Mouse (Mus musculus): ENCODE results near the gene Gm21983.

Gm21983 gene

DNA sequence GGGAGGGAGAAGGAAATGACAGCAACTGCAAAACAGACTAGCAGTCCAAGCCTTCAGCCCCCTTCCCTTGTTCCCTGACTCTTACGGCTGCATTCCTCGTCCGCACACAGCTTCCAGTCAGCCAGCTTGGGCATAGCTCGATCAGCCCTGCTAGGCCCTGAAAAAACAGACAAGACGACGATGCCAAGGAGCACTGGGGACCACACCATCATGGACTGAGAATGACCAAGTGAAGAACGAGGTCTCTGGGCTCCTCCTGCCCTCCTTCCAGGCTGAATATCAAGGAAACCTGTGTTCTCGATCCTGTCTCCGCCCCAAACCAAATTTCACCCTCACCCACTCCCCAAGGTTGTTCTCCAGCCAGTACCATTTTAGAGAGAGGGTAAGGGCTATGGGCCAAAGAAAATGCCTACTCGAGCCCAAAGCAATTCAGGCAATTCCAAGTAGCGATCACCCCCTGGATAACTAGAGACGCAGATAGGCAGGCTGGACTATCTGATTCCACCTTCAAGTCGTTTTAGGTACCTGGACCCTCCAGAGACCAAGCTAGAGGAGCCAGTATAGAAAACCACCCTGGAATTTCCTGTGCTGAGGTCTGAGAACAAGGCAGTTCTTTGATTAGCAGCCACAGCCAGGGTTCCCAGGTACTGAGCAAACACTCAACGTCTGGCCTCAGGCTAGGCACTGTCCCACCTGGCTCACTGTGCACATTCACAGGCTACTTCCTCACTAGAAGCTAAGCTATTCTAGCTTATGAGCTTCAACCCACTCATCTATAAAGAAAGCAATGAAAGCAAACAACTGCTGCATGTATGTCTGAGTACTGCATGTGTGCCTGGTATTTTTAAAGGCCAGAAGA is at the start of gene Gm21983, which contains the start of gene Mia:
Gm21983 (minus strand) TSS at position 250 of the 859 bp plus-strand sequence.
Mia (minus strand) TSS at position 321 of the 859 bp plus-strand sequence.
- DNase-seq (ENCODE audit: low spot score in 2 of 2) = no peak

DNA sequence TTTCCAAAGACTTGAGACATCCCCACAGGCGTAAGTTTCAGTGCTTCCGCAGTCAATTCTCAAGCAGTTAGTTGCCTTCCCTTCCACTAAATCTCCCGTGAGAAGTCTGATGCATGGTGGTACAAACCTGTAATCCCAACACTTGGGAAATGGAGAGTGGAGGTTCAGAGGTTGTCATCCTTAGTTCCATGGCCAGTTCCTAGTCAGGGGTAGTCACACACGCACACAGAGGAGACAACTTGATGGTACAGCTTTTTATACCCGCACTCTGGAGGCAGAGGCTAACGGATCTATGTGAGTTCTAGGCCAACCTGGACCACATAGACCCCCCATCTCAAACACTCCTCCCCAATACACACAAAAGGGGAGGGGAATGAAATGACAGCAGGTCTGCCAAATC is 48.0 kb upstream of the Gm21983 start:
- no peak for DNase-seq (ENCODE audit: low spot score in 2 of 2)

DNA sequence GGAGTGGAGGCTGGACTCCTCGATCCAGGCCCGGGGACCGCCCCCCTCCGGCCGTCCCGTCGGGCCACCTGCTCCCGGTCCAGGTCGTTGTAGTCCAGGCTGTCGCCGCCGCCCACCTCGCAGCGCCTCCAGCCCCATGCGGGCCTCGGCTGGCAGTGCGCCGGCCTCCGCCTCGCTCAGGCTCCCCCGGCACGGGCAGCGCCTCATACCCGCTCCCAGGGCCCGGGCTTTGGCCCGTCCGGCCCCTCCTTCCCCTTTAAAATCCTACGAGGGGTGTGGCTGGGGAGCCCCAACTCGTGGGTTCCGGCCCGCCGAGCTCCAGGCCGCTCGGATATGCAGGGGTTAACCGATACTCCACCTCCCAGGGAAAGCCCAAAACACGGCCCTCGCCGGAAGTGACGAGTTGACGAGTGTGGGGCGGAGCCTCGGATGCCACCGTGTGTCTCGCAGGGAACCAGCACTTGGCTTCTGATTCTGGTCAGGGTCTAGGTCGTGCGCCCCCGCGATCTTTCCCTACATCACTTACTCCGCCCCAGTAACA is 47.5 kb upstream of the Gm21983 start, which contains the start of gene Itpkc:
Itpkc (minus strand) TSS at position 381 of the 541 bp plus-strand sequence.
- peak; percentile 85 to 86 for DNase-seq (ENCODE audit: low spot score in 2 of 2)

DNA sequence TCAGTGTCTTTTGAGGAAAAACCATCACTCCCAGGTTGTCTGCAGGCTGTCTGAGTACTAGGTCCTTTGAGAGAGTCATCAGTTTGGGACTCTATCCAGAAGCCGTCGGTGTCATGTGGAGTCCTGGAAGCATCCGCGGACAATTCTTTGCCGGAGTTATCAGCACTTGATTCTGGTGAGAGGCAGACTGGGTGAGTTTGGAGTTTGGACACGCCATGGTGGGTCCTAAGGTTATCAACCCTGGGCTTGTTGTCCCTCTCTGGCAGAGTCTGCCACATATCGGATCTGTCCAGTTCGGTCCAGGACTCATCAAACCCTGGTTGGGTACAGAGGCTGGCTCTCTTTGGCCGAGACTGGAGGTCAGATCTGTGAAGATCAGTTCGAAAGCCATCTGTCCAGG is 46.8 kb upstream of the Gm21983 start:
- no peak for DNase-seq (ENCODE audit: low spot score in 2 of 2)

DNA sequence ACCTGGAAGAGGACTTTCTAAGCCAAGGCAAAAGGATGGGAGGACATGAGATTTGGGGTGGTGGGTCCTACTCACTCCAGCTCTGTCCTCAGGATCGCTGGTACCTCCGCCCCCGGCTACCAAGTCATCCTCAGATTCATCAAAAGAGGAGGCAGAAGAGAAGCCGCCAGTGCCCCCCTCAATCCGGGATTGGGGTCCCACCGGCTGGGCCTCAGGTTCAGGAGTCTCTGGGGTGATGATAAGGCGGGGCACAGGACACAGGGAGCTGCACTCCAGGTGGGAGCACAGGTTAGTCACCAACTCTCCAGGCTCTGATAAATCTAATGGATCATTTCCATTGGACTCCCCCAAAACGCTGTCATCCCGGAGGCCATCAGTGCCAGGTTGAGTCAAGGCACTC is 46.4 kb upstream of the Gm21983 start:
- DNase-seq (ENCODE audit: low spot score in 2 of 2) = no peak

DNA sequence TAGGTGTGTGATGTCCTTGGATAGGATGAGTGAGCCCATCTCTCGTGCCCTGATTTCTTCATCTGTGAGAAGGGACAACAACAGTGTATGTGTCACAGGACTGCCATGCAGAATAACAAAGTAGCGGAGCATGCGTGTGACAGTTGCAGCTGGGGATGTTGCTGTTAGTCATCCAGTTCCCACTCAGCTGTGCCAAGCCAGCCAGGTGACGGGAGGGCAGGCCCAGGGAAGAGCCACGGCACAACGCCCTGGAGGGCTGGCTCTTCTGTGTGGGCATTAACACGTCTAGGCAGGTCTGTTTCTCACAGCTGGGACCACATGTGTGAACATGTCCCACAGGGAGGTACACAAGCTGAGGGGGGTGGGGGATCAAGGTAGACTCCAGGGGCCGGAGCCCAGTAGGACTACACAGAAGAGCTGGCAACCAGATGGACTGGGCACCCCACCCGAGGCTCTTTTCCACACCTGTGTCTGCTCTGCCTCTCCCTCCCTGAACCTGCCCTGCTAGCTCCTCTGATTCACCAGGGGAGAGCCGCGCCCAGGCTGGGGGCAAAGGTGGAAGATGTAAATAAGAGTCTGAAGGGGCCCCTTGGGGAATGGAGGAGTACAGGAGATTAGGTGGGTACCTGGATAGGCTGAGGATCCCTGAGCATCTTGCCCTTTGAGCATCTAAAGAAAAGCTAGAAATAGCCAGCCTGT is 44.1 kb upstream of the Gm21983 start:
- no peak for DNase-seq (ENCODE audit: low spot score in 2 of 2)

DNA sequence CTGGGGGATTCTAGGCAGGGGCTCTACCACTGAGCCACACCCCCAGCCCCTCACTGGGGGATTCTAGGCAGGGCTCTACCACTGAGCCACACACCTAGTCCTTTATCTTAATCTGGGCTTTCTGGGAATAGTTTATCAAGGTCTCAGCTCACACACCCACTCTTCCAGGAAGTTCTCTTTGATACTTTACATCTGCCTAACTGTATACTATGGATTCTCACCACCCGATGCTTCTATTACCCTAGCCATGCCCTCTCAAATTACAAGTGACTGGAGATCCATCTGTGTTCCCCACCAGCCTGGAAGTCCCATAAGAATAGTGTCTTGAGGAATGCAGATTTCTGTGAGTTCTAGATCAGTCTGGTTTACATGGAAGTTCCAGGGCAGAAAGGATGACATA is 41.7 kb upstream of the Gm21983 start:
- DNase-seq (ENCODE audit: low spot score in 2 of 2) = no peak

DNA sequence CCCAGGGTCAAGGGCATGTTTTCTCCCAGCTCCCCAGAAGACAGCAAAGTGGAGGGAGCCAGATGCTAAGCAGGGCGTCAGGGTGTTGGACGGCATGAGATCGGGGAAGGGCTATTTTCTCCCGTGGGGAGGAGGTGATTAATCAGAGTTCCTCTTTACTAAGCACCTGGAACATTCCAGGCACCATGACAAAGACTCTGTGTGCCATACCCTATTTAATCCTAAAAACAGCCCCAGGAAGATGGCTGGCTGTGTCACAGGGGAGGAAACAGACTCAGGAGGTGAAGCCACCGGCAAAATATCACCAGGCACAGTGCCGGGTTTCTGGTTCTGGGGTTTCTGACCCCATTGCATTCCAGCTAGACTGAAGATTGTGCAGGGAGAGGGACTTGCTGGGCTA is 41.1 kb upstream of the Gm21983 start:
- DNase-seq (ENCODE audit: low spot score in 2 of 2) = no peak

DNA sequence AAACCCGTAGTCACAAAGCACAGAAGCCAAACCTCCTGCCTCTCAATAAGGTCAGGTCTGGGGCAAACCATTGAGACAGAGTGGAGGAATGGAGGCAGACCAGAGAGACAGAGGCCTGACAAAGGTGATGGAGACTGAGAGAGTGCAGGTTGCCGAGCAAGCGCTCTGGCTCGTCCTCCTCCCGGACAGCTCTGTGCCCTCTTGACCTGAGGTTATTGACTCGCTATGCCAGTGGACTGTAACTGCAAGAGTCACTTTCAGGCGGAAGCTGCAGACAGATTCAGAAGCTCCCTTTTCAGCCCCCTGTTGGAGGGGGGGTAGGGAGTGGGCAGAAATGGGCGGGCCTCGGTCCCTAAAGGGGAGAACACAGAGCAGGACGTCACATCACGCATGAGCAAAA is 39.1 kb upstream of the Gm21983 start:
- no peak for DNase-seq (ENCODE audit: low spot score in 2 of 2)

DNA sequence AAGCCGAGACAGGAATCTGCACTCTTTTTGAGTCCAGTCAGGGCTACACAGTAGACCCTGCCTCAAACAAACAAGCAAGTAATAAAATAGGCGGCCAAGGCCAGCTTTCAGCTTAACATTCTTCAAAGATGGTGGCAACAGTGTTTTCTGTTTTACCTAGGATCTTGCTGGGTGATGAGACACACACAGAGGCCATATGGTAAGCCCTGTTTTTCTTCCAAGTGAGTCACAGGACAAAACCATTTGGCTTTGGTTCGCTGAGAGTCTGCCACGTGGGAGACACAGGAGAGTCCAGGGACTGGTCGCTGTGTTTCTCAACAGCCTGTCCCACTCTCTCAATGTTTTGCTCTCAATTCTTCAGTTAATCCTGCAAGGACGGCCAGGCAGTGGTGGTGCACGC is 37.7 kb upstream of the Gm21983 start:
- DNase-seq (ENCODE audit: low spot score in 2 of 2) = no peak

DNA sequence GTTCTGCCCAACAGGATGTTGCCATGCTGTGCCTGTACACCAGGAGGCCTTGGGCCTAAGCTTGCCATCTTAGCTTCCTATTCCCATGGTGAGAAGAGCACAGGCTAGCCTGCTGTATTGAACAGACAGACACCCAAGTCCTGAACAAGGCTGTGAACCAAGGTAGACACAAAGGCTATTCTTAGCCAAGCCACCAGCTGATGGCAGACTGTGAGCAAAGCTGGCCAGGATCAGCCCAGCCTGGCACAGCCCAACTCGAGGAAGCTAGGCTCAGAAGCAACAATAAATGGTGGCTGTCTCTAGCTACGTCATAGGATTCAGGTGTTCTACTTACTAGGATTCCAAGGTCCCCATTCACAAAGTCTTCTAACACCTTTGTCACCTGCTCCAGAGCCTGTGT is 31.7 kb upstream of the Gm21983 start:
- DNase-seq (ENCODE audit: low spot score in 2 of 2) = no peak

DNA sequence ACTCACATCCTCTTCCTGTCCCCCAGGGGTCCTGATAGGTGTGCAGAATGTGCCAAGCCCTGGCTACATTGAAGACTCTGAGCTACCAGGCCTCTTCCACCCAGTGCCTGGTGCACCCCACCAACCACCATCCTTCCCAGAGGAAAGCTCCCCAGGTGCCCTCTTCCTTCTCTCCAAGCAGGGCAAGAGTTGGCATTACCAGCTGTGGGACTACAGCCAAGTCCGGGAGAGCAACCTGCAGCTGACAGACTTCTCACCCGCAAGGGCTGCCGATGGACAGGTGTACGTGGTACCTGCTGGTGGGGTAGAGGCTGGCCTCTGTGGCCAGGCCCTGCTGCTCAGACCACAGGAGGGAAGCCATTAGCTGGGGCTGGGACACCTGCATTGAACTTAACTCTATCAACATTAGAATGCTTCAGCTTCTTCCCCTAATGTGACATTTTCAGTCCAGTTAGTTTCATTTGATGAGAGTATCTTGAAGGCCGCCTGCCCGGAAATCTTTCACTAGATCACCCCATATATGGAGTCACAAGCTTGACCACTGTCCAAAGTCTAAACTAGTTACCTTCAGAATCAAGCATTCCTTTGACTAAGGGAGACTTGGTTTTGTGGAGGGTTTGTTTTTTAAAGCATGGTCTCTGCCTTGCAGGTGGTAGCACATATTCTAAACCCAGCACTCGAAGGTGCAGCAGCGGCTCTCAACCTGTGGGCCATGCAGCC is 23.0 kb upstream of the Gm21983 start:
- DNase-seq (ENCODE audit: low spot score in 2 of 2) = no peak

DNA sequence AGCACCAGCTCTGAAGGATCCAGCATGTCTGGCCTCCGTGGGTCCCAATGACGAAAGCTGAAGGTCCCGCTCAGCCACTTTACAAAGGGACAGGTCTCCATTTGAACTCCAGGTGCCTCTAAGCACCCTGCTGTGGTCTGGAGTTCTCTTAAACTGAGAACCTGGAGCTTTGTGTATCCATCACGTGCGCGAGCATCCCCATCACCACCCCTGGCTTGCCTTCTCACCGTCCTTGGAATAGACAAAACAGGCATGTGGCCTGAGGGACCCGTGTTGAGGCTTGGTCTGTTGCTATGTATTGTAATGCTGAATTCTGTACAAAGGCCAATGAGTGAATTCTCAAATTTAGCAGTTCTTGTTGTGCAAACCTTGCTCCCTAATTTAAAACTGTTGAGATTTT is 17.9 kb upstream of the Gm21983 start:
- DNase-seq (ENCODE audit: low spot score in 2 of 2) = no peak

DNA sequence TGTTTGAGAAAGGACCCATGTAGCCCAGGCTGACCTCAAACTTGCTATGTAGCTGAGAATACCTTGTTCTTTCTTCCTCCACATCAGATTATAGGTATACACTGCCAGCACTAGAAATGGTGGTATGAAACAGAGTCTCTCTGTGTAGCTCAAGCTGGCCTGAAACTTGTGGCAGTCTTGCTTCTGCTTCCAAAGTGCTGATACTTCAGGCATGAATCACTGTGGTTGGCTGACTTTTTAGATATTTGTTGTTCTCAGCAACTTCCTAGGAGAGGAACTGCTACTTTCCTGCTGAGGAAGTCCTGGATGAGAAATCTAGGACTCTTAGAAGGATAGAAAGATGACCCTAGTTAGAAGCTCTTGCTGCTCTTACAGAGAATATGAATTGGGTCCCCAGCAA is 17.5 kb upstream of the Gm21983 start:
- DNase-seq (ENCODE audit: low spot score in 2 of 2) = no peak

DNA sequence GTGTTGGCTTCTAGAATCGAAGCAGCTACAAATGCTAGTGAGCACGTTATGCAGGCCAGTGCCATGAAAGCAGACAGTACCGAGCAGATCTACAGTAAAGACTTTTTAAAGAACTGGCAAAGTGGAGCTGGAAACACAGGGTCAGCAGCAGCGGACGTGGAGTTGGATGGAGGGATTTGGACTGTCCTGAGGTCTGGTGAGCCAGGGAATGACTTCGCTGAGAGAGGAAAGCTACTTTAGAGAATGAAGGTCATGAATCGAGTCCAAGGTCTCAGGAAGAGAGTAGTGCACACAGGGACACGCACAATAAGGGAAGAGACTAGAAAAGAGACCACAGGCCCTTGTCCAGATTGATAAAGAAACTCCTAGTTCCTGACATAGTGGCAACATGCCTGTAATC is 16.7 kb upstream of the Gm21983 start:
- DNase-seq (ENCODE audit: low spot score in 2 of 2) = no peak

DNA sequence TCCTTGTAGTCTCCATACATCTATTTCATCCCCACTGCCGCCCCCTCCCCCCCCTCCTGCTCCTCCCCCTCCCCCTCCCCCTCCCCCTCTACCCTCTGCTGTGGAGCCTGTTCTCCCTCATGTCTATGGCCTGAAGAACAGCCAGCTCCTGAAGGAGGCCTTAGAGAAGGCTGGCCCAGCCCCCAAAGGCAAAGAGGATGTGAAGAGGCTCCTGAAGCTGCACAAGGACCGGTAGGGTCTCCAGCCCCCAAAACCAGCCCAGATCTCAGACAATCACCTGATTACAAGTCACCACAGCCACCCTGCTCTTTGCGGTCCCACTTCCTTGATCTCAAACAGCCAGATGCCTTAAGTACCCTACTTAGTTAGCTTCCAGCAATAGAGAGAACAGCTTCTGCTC is 16.2 kb upstream of the Gm21983 start:
- DNase-seq (ENCODE audit: low spot score in 2 of 2) = no peak

DNA sequence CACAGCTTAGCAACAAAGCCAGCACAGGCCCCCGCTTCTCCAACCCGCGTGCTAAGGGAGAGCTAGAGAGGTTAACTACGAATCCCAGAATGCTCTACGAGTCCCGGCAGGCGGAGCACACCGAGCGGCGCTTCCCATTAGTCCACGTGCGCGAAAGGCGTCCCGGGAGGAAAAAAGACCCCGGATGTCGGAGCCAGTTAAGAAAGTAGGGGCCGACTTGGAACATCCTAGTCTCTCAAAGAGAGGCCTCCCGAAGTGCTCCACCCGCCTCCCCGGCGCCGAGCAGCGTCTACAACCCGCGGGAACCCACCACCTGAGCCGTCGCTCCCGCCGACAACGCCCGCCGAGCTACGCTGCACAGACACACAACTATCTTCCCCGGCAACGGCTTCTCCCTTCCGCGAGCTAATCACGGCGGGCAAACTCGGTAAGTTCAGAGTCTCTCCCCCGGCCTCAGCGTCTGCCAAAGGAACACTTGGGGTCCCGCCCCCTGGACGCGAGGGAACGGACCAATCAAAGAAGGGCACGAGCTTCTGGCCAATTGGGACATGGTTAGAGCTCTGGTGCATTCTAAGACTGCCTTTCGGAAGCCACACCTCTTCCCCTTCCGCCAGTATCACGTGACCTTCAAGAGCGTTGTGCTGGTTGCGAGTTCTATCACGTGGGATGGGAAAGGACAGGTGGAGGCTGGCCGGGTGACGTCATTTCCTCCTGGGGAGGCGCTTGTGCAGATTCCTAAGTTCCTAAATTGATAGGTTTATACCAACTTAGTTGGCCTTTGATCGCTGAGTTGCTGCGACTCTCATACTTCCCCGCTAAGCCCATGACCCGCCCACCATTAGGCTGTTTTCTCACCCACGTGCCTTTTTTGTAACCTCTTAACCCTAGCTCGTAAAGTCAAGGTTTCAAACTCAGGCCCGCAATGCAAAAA is 15.1 kb upstream of the Gm21983 start, which contains the start of the genes BC024978 and Snrpa:
BC024978 (plus strand) TSS at position 101 of the 931 bp plus-strand sequence.
Snrpa (minus strand) TSS at position 591 of the 931 bp plus-strand sequence.
- peak; percentile 94 to 99 for DNase-seq (ENCODE audit: low spot score in 2 of 2)

DNA sequence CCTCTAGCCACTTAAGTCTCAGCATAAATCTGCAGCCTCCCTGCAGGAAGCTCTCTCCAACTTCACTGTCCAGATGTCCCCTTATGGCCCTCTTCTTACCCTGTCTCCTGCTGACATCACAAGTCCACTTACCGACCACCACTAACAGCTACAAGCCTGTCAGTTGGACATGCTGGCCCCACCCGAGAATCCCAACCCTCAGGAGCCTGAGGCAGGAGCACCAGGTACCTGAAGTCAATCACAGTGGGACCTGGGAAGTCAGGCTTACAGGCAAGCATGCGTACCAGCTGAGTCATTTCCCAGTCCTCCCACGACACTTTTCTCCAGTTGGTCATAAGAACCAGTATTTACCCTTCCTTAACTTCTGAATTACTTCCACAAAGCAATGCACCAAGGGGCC is 12.8 kb upstream of the Gm21983 start:
- DNase-seq (ENCODE audit: low spot score in 2 of 2) = no peak

DNA sequence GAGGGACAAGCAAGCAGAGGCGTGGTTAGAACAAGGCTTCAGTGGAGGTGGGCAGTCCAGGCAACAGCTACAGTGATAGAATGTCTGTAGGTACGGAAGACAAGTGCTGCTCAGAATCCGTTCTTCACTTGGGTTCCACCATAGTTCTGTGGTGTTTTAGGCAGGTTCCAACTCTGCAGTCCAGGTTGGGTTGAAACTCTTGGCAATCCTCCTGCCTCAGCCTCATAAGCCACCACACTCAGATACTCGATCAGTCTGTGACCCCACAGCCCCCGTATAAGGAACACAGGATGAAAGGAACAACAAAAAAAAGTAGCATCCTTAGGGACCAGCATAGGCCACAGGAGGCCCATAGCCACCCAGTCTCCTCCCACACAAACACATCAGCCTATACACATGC is 11.5 kb upstream of the Gm21983 start:
- DNase-seq (ENCODE audit: low spot score in 2 of 2) = no peak

DNA sequence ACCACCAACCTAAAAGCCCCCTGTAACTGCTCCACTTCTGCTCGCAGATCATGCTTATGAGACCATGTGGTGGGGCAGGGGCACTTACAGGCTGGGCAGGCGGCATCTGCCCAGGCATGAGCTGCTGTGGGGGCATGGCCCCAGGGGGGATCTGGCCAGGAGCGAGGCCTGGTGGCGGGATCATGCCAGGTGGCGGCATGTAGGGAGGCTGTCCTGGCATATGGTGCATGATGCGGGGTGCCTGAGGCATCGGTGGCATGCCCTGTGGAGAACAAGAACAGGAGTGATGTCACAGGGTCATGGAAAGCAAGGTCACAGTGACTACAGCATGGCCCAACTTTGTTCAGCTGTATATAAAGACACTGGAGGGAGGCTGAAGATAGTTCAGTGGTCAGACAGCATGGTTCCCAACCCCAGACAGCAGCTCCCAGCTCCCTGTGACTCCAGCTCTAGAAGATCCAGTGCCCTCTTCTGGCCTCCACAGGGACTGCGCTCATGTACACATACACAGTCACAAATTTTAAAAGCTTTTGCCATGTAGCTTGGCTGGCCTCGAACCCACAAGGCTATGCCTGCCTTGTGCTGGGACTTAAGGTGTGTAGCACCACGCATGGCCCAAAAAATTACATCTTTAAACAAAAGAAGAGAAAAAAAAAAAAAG is 8.5 kb upstream of the Gm21983 start:
- DNase-seq (ENCODE audit: low spot score in 2 of 2) = no peak

Data from frontal cortex, postnatal 14 days (tissue).